Mouse (Mus musculus) lung, adult 2 months (tissue): ENCODE data around the gene Ptgr1. TPM values are rescaled to one million over a fixed set of nuclear protein-coding genes. Genes with fewer than 3 reads are reported as not detected.
A peak's percentile ranks its signal among the peaks of the same experiment; 100 is the strongest.

Source experiments
- DNase-seq: peaks from one replicate; pipeline ENCODE4 v3.0.0; 2022
- H3K4me1 ChIP-seq: fragments of 200-500 bp; 2 replicates; pipeline ENCODE4 v1.6.1; 2011; ENCODE audit warnings: low read length; ENCODE audit not compliant: control insufficient read depth, insufficient read depth
- H3K4me3 ChIP-seq: fragments of 200-500 bp; replicated peaks from 2 replicates; pipeline ENCODE3; 2011; ENCODE audit warnings: low read depth, mild to moderate bottlenecking, control low read depth, low read length; ENCODE audit errors: extremely low read depth
- CTCF ChIP-seq: fragments of 200-500 bp; IDR thresholded peaks from 2 replicates; pipeline ENCODE4 v1.5.1; 2011; ENCODE audit warnings: mild to moderate bottlenecking, low read length, control low read depth; ENCODE audit not compliant: insufficient read depth
- POLR2A ChIP-seq: fragments of 200-500 bp; IDR thresholded peaks from 2 replicates; pipeline ENCODE4 v1.6.1; 2011; ENCODE audit warnings: low read depth, mild to moderate bottlenecking, control low read depth, low read length, borderline replicate concordance; ENCODE audit errors: extremely low read depth
- WGBS: fragments of 180-500 bp; shearing (Covaris S2); methylation state at CpG from one replicate; pipeline ENCODE4 v1.1.7; 2018; 5-methylcytosine and 5-hydroxymethylcytosine counted together
- polyA plus RNA-seq: library from polyadenylated mRNA; depleted of rRNA; stranded (reverse); fragments of >200 nt; gene quantifications from 2 replicates; pipeline ENCODE4 v1.2.3, GENCODE M21; 2012

Gene Ptgr1
- polyA plus RNA-seq, 1 experiment, result 23.7 TPM

GRCm38 (mm10) chr4:59007974-59008373 is 21.1 kb upstream of the Ptgr1 start:
- TF ChIP-seq CTCF, result no peak
- Histone ChIP-seq H3K4me3 (no peak overlapping the region), H3K4me1 (peaks cover 7% of the 10 kb centered on the region)
- DNase-seq, result no peak
- WGBS, result 72% methylated on average over 5 of the region's 5 CpGs

GRCm38 (mm10) chr4:59007016-59007415 is 20.1 kb upstream of the Ptgr1 start:
- Histone ChIP-seq H3K4me1 (peaks cover 7% of the 10 kb centered on the region), H3K4me3 (no peak overlapping the region)
- WGBS, result 57% methylated on average over 6 of the region's 6 CpGs
- no peak for TF ChIP-seq CTCF
- TF ChIP-seq POLR2A, result no peak
- no peak for DNase-seq

DNA sequence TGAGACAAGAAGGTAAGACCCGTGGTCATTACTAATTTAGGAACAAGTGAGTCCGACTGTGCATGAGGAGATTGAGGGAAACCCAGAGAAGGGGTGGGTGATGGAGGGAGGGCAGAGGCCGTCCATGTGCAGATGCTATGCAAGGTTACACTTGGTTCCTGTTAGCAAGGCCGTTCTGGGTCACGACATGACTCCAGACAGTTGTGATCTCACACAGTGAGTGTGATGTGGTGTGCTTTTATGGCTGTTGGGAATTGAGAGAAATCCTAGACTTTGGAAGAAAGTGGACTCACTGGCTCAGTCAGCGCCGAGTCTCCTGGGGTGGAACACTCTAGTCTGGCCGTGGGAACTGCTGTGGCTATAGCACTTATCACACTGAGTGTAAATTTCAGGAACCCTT is 19.3 kb upstream of the Ptgr1 start:
- TF ChIP-seq POLR2A (no peak), CTCF (no peak)
- DNase-seq, result no peak
- H3K4me3 ChIP-seq, result no peak overlapping the region
- H3K4me1 ChIP-seq, result peaks cover 7% of the 10 kb centered on the region
- 58% methylated on average over 8 of the region's 8 CpGs for WGBS

GRCm38 (mm10) chr4:59003806-59004200 is 16.9 kb upstream of the Ptgr1 start:
- peaks cover 7% of the 10 kb centered on the region for H3K4me1 ChIP-seq
- no peak for DNase-seq
- WGBS, result 21% methylated on average over 7 of the region's 7 CpGs
- peak overlapping the region; percentile 73 for H3K4me3 ChIP-seq
- TF ChIP-seq CTCF (no peak), POLR2A (no peak)

- TF ChIP-seq POLR2A (peak; percentile 71; the same call in 1 of the 2 replicates), CTCF (no peak)
- DNase-seq, result peak; percentile 86
- WGBS, result under 1% methylated on average over 89 of the region's 89 CpGs
Observed at GRCm38 (mm10) chr4:59002948-59003805, 16.3 kb upstream of the Ptgr1 start, which contains the start of gene Gm20503. Gm20503 (plus strand) TSS chr4:59003210.

GRCm38 (mm10) chr4:59000614-59001013 is 13.7 kb upstream of the Ptgr1 start:
- DNase-seq, result no peak
- TF ChIP-seq POLR2A (no peak), CTCF (peak; percentile 44)
- WGBS, result 5% methylated on average over 2 of the region's 2 CpGs
- Histone ChIP-seq H3K4me3 (no peak overlapping the region), H3K4me1 (peaks cover 5% of the 10 kb centered on the region; the same call in 1 of the 2 replicates)

More at GRCm38 (mm10) chr4:59002948-59003805, 16.3 kb upstream of the Ptgr1 start, which contains the start of gene Gm20503:
- Histone ChIP-seq H3K4me1 (peaks cover 7% of the 10 kb centered on the region), H3K4me3 (peak within 1 kb of the TSS; percentile 73)

DNA sequence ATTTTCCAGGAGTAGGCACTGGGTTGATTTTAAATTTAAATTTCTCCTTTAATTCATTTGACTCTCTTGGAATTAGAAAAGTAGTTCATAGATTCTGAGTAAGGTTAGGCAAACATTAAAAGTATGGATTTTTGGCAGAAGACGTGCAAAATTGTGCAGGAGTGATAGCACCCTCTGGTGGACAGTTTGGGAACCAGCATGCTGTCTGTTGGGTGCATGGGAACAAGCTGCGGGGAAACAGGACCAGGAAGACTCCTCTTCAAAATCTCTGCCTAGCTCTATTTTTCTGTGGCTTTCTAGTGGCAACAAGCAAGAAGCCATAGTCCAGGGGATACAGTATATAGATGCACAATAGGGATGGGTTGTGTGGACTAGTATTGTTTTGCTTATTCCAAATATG is 12.8 kb upstream of the Ptgr1 start:
- Histone ChIP-seq H3K4me1 (peaks cover 4% of the 10 kb centered on the region; the same call in 1 of the 2 replicates), H3K4me3 (no peak overlapping the region)
- DNase-seq, result peak; percentile 60
- TF ChIP-seq CTCF (peak; percentile 89), POLR2A (no peak)
- WGBS, result 2% methylated on average over 2 of the region's 2 CpGs

GRCm38 (mm10) chr4:58998688-58999087 is 11.8 kb upstream of the Ptgr1 start:
- Histone ChIP-seq H3K4me1 (no peaks in the 10 kb centered on the region), H3K4me3 (no peak overlapping the region)
- no peak for DNase-seq
- TF ChIP-seq POLR2A (no peak), CTCF (no peak)
- WGBS, result 94% methylated on average over 1 of the region's 1 CpGs

DNA sequence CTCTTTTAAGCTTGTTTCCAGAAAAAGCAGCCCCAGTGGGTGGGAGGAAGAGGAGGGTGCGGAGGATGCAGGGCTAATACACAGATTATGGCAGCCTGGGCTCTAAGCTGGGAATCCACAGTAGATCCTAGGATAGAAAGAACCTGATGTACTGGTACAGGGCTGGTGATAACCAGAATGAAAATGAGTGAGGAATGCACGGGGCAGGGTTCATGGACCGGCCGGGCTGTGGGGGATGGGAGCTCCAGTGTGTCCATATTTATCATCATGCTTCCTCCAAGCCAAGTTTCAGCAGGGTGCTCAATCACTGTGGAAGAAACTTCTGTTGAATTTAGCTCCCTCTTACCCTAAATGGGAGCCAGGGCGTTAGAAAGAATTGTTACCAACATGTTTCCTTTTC is 10.2 kb upstream of the Ptgr1 start:
- Histone ChIP-seq H3K4me3 (no peak overlapping the region), H3K4me1 (no peaks in the 10 kb centered on the region)
- TF ChIP-seq POLR2A, result no peak
- TF ChIP-seq CTCF, result no peak
- WGBS, result 40% methylated on average over 5 of the region's 5 CpGs
- no peak for DNase-seq

DNA sequence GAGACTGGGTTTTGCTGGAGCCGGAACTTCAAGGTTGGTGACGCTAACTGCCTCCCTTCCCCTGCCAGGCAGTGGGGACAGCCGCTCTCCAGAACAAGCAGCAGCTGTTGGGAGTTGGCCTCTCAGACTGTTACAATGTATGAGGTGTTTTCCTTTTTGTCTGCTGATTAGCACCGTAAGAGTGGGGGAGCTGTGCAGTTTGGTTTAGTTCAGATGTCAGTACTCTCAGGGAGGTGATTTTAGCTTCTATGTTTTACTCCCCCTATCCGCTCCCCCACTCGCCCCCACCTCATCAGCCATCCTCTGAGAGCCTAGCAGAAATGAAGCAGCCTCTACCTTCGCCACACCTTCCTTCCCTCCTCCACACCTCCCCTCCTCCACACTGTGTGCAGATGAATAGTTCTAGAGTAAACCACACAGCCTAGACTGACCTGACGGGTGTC is 8.4 kb upstream of the Ptgr1 start:
- Histone ChIP-seq H3K4me3 (no peak overlapping the region), H3K4me1 (no peaks in the 10 kb centered on the region)
- 61% methylated on average over 8 of the region's 8 CpGs for WGBS
- TF ChIP-seq CTCF (no peak), POLR2A (no peak)
- DNase-seq, result no peak
